Mouse (Mus musculus) heart, embryonic 13.5 days (tissue): ENCODE results near the gene Adcy7. TPM values are rescaled to one million over a fixed set of nuclear protein-coding genes. Genes with fewer than 3 reads are reported as not detected.
A peak's percentile ranks its signal among the peaks of the same experiment; 100 is the strongest.

Experiments used
- ATAC-seq: fragments of 200-750 bp; cut with Nextera tagmentation; 2 replicates; pipeline ENCODE4 v1.8.0; 2017; ENCODE audit warnings: moderate TSS enrichment; ENCODE audit not compliant: insufficient number of reproducible peaks, low FRiP score, low TSS enrichment; ENCODE audit errors: extremely low read depth
- H3K27ac ChIP-seq: fragments of 300-500 bp; sonication (generic); replicated peaks from 2 replicates; pipeline ENCODE4 v1.5.1; 2015; ENCODE audit warnings: moderate library complexity, mild to moderate bottlenecking, inconsistent platforms
- H3K27me3 ChIP-seq: fragments of 300-500 bp; sonication (generic); replicated peaks from 2 replicates; pipeline ENCODE4 v1.6.1; 2015; ENCODE audit warnings: mild to moderate bottlenecking, inconsistent platforms
- H3K36me3 ChIP-seq: fragments of 300-500 bp; sonication (generic); 2 replicates; pipeline ENCODE4 v1.6.1; 2015; ENCODE audit warnings: mild to moderate bottlenecking, inconsistent platforms
- H3K4me1 ChIP-seq: fragments of 300-500 bp; sonication (generic); 2 replicates; pipeline ENCODE4 v1.6.1; 2015; ENCODE audit warnings: inconsistent platforms
- H3K4me2 ChIP-seq: fragments of 300-500 bp; sonication (generic); 2 replicates; pipeline ENCODE4 v1.6.1; 2015; ENCODE audit warnings: inconsistent platforms, mild to moderate bottlenecking, moderate library complexity
- H3K4me3 ChIP-seq: fragments of 300-500 bp; sonication (generic); 2 replicates; pipeline ENCODE4 v1.5.1; 2015; ENCODE audit warnings: moderate library complexity, mild to moderate bottlenecking, inconsistent platforms
- H3K9ac ChIP-seq: fragments of 300-500 bp; sonication (generic); 2 replicates; pipeline ENCODE4 v1.6.1; 2015; ENCODE audit warnings: inconsistent platforms, mild to moderate bottlenecking, moderate library complexity
- H3K9me3 ChIP-seq: fragments of 300-500 bp; sonication (generic); 2 replicates; pipeline ENCODE4 v1.6.1; 2016; ENCODE audit warnings: inconsistent platforms
- WGBS: fragments of 180-500 bp; shearing (Covaris S2); methylation state at CpG from one replicate; pipeline ENCODE4 v1.1.7; 2015; ENCODE audit warnings: mixed read lengths; 5-methylcytosine and 5-hydroxymethylcytosine counted together
- polyA plus RNA-seq: library from polyadenylated mRNA; unstranded; fragments of >200 nt; fragmentation: Nextera tagmentation; extraction: Ambion mirVana; gene quantifications from 2 replicates; pipeline ENCODE4 v1.2.1, GENCODE M21; 2015

The Adcy7 gene
- 3.2 and 3.8 TPM in 2 replicates for polyA plus RNA-seq

- WGBS, result 4% methylated on average over 61 of the region's 64 CpGs
- Histone ChIP-seq H3K36me3 (no peaks in the 10 kb centered on the region), H3K4me3 (peak within 1 kb of the TSS; percentile 55), H3K9me3 (no peaks in the 10 kb centered on the region), H3K4me2 (peak within 1 kb of the TSS; percentile 85), H3K9ac (peak within 1 kb of the TSS; percentile 78), H3K4me1 (peaks cover 18% of the 10 kb centered on the region), H3K27me3 (peaks cover 87% of the 10 kb centered on the region), H3K27ac (no peak within 1 kb of the TSS)
- ATAC-seq, result no peak
These were observed at the start of gene Adcy7 for GRCm38 (mm10) chr8:88272231-88273050. Gene Adcy7 (plus strand): TSS chr8:88272403.

- Histone ChIP-seq H3K4me1 (peaks cover 38% of the 10 kb centered on the region), H3K9me3 (no peaks in the 10 kb centered on the region), H3K27ac (no peak overlapping the region), H3K4me2 (no peak overlapping the region), H3K4me3 (no peak overlapping the region), H3K9ac (no peak overlapping the region), H3K27me3 (no peaks in the 10 kb centered on the region), H3K36me3 (no peaks in the 10 kb centered on the region; the same call in 1 of the 2 replicates)
- WGBS, result 78% methylated on average over 5 of the region's 5 CpGs
- ATAC-seq, result no peak
These were observed 46.8 kb upstream of the Adcy7 start for GRCm38 (mm10) chr8:88225358-88225757.

GRCm38 (mm10) chr8:88227851-88228250 is 44.4 kb upstream of the Adcy7 start:
- Histone ChIP-seq H3K4me1 (peaks cover 28% of the 10 kb centered on the region), H3K9ac (no peak overlapping the region), H3K27me3 (no peaks in the 10 kb centered on the region), H3K9me3 (no peaks in the 10 kb centered on the region), H3K4me3 (no peak overlapping the region), H3K36me3 (no peaks in the 10 kb centered on the region), H3K4me2 (no peak overlapping the region), H3K27ac (no peak overlapping the region)
- no peak for ATAC-seq
- 61% methylated on average over 6 of the region's 6 CpGs for WGBS

- 49% methylated on average over 1 of the region's 1 CpGs for WGBS
- Histone ChIP-seq H3K9ac (no peak overlapping the region), H3K4me1 (peaks cover 28% of the 10 kb centered on the region), H3K36me3 (no peaks in the 10 kb centered on the region), H3K4me3 (no peak overlapping the region), H3K27me3 (no peaks in the 10 kb centered on the region), H3K9me3 (no peaks in the 10 kb centered on the region), H3K27ac (no peak overlapping the region), H3K4me2 (no peak overlapping the region)
- no peak for ATAC-seq
These were observed 43.9 kb upstream of the Adcy7 start for GRCm38 (mm10) chr8:88228286-88228685.

GRCm38 (mm10) chr8:88228800-88229199 is 43.4 kb upstream of the Adcy7 start:
- 38% methylated on average over 1 of the region's 1 CpGs for WGBS
- H3K27ac ChIP-seq, result no peak overlapping the region
- H3K27me3 ChIP-seq, result no peaks in the 10 kb centered on the region
- no peaks in the 10 kb centered on the region for H3K9me3 ChIP-seq
- no peak overlapping the region for H3K4me3 ChIP-seq
- peaks cover 28% of the 10 kb centered on the region for H3K4me1 ChIP-seq
- ATAC-seq, result no peak
- no peak overlapping the region for H3K9ac ChIP-seq
- H3K36me3 ChIP-seq, result no peaks in the 10 kb centered on the region
- no peak overlapping the region for H3K4me2 ChIP-seq

- H3K27me3 ChIP-seq, result no peaks in the 10 kb centered on the region
- H3K36me3 ChIP-seq, result no peaks in the 10 kb centered on the region
- WGBS, result 89% methylated on average over 2 of the region's 2 CpGs
- H3K9ac ChIP-seq, result no peak overlapping the region
- H3K4me3 ChIP-seq, result no peak overlapping the region
- no peak overlapping the region for H3K27ac ChIP-seq
- no peak overlapping the region for H3K4me2 ChIP-seq
- no peak for ATAC-seq
- H3K9me3 ChIP-seq, result no peaks in the 10 kb centered on the region
- peaks cover 8% of the 10 kb centered on the region for H3K4me1 ChIP-seq
These were observed 35.5 kb upstream of the Adcy7 start for GRCm38 (mm10) chr8:88236666-88237065.

- Histone ChIP-seq H3K9ac (no peak overlapping the region), H3K27me3 (no peaks in the 10 kb centered on the region), H3K27ac (no peak overlapping the region), H3K9me3 (no peaks in the 10 kb centered on the region), H3K4me2 (no peak overlapping the region), H3K4me3 (no peak overlapping the region), H3K4me1 (peaks cover 11% of the 10 kb centered on the region), H3K36me3 (no peaks in the 10 kb centered on the region)
- ATAC-seq, result no peak
- 70% methylated on average over 2 of the region's 2 CpGs for WGBS
These were observed 34.6 kb upstream of the Adcy7 start for GRCm38 (mm10) chr8:88237606-88238005.

GRCm38 (mm10) chr8:88239277-88239676 is 32.9 kb upstream of the Adcy7 start:
- no peak overlapping the region for H3K4me2 ChIP-seq
- peaks cover 12% of the 10 kb centered on the region for H3K36me3 ChIP-seq
- no peak for ATAC-seq
- H3K4me1 ChIP-seq, result peaks cover 11% of the 10 kb centered on the region
- H3K4me3 ChIP-seq, result no peak overlapping the region
- no peak overlapping the region for H3K27ac ChIP-seq
- no peak overlapping the region for H3K9ac ChIP-seq
- 84% methylated on average over 5 of the region's 5 CpGs for WGBS
- no peaks in the 10 kb centered on the region for H3K27me3 ChIP-seq
- no peaks in the 10 kb centered on the region for H3K9me3 ChIP-seq

- Histone ChIP-seq H3K4me1 (peaks cover 11% of the 10 kb centered on the region), H3K9ac (no peak overlapping the region), H3K9me3 (no peaks in the 10 kb centered on the region), H3K4me3 (no peak overlapping the region), H3K4me2 (no peak overlapping the region), H3K27me3 (no peaks in the 10 kb centered on the region), H3K27ac (no peak overlapping the region), H3K36me3 (peaks cover 28% of the 10 kb centered on the region)
- 84% methylated on average over 4 of the region's 4 CpGs for WGBS
- no peak for ATAC-seq
These were observed 30.3 kb upstream of the Adcy7 start for GRCm38 (mm10) chr8:88241871-88242270.

GRCm38 (mm10) chr8:88244298-88244697 is 27.9 kb upstream of the Adcy7 start:
- Histone ChIP-seq H3K4me1 (peaks cover 11% of the 10 kb centered on the region), H3K4me2 (no peak overlapping the region), H3K9ac (no peak overlapping the region), H3K27me3 (no peaks in the 10 kb centered on the region), H3K36me3 (peaks cover 47% of the 10 kb centered on the region), H3K4me3 (no peak overlapping the region), H3K9me3 (no peaks in the 10 kb centered on the region), H3K27ac (no peak overlapping the region)
- 74% methylated on average over 4 of the region's 4 CpGs for WGBS
- ATAC-seq, result no peak

GRCm38 (mm10) chr8:88252791-88253190 is 19.4 kb upstream of the Adcy7 start:
- H3K4me2 ChIP-seq, result no peak overlapping the region
- H3K27ac ChIP-seq, result no peak overlapping the region
- H3K9me3 ChIP-seq, result no peaks in the 10 kb centered on the region
- 80% methylated on average over 3 of the region's 3 CpGs for WGBS
- peaks cover 87% of the 10 kb centered on the region for H3K36me3 ChIP-seq
- no peak overlapping the region for H3K9ac ChIP-seq
- no peaks in the 10 kb centered on the region for H3K4me1 ChIP-seq
- no peak for ATAC-seq
- no peak overlapping the region for H3K4me3 ChIP-seq
- no peaks in the 10 kb centered on the region for H3K27me3 ChIP-seq

GRCm38 (mm10) chr8:88254957-88255356 is 17.2 kb upstream of the Adcy7 start:
- Histone ChIP-seq H3K9ac (no peak overlapping the region), H3K4me2 (no peak overlapping the region), H3K27ac (no peak overlapping the region), H3K9me3 (no peaks in the 10 kb centered on the region), H3K4me3 (no peak overlapping the region), H3K4me1 (no peaks in the 10 kb centered on the region), H3K27me3 (no peaks in the 10 kb centered on the region), H3K36me3 (peaks cover 81% of the 10 kb centered on the region)
- 84% methylated on average over 7 of the region's 7 CpGs for WGBS
- ATAC-seq, result no peak
